Mouse (Mus musculus) limb, embryonic 11.5 days (tissue): ENCODE measurements around the gene Relb. TPM values are rescaled to one million over a fixed set of nuclear protein-coding genes. Genes with fewer than 3 reads are reported as not detected.
A peak's percentile ranks its signal among the peaks of the same experiment; 100 is the strongest.

ENCODE experiments used
- ATAC-seq: fragments of 200-750 bp; cut with Nextera tagmentation; 2 replicates; pipeline ENCODE4 v1.8.0; 2017; ENCODE audit warnings: low read depth; ENCODE audit not compliant: insufficient number of reproducible peaks, low FRiP score, low TSS enrichment
- DNase-seq: peaks from one replicate; pipeline ENCODE4 v3.0.0-alpha.2; 2015; ENCODE audit warnings: low spot score
- H3K27ac ChIP-seq: fragments of 300-500 bp; sonication (generic); replicated peaks from 2 replicates; pipeline ENCODE4 v1.5.1; 2014; ENCODE audit warnings: low read depth, mild to moderate bottlenecking, low read length
- H3K27me3 ChIP-seq: fragments of 300-500 bp; sonication (generic); 2 replicates; pipeline ENCODE4 v1.6.1; 2014; ENCODE audit warnings: mild to moderate bottlenecking, low read length, mixed read lengths; ENCODE audit not compliant: control insufficient read depth, insufficient read depth
- H3K36me3 ChIP-seq: fragments of 300-500 bp; sonication (generic); 2 replicates; pipeline ENCODE4 v1.6.1; 2014; ENCODE audit warnings: mild to moderate bottlenecking, low read length, moderate library complexity, mixed read lengths; ENCODE audit not compliant: control insufficient read depth, insufficient read depth
- H3K4me1 ChIP-seq: fragments of 300-500 bp; sonication (generic); 2 replicates; pipeline ENCODE4 v1.6.1; 2014; ENCODE audit warnings: low read length, mixed read lengths; ENCODE audit not compliant: control insufficient read depth, insufficient read depth
- H3K4me2 ChIP-seq: fragments of 300-500 bp; sonication (generic); 2 replicates; pipeline ENCODE4 v1.6.1; 2014; ENCODE audit warnings: low read depth, mild to moderate bottlenecking, moderate library complexity; ENCODE audit not compliant: severe bottlenecking
- H3K4me3 ChIP-seq: fragments of 300-500 bp; sonication (generic); 2 replicates; pipeline ENCODE4 v1.5.1; 2014; ENCODE audit warnings: low read depth, low read length
- H3K9ac ChIP-seq: fragments of 300-500 bp; sonication (generic); 2 replicates; pipeline ENCODE4 v1.6.1; 2014; ENCODE audit warnings: mild to moderate bottlenecking, low read length
- H3K9me3 ChIP-seq: fragments of 300-500 bp; sonication (generic); 2 replicates; pipeline ENCODE4 v1.6.1; 2016; ENCODE audit warnings: low read length; ENCODE audit not compliant: control insufficient read depth
- WGBS: fragments of 180-500 bp; shearing (Covaris S2); extraction: QIAGEN DNeasy Blood & Tissue Kit; methylation state at CpG from one replicate; pipeline ENCODE4 v1.1.7; 2014; 5-methylcytosine and 5-hydroxymethylcytosine counted together
- polyA plus RNA-seq: library from polyadenylated mRNA; unstranded; fragments of >200 nt; fragmentation: Nextera tagmentation; extraction: Ambion mirVana; gene quantifications from 2 replicates; pipeline ENCODE4 v1.2.1, GENCODE M21; 2014

Relb gene
- polyA plus RNA-seq, 1 experiment from 2014 or later: 5.3 TPM

GRCm38 (mm10) chr7:19572926-19573775 lies 56.1 kb downstream of the Relb start:
- ATAC-seq: peak; percentile 77
- WGBS: under 1% methylated on average over 53 of the region's 53 CpGs
- peak overlapping the region; percentile 87 for H3K4me3 ChIP-seq

GRCm38 (mm10) chr7:19569647-19570046 lies 59.6 kb downstream of the Relb start:
- no peak for DNase-seq
- 84% methylated on average over 3 of the region's 3 CpGs for WGBS
- no peak overlapping the region for H3K4me2 ChIP-seq
- peaks cover 14% of the 10 kb centered on the region for H3K36me3 ChIP-seq
- no peak overlapping the region for H3K9ac ChIP-seq
- ATAC-seq: no peak
- peaks cover 9% of the 10 kb centered on the region for H3K4me1 ChIP-seq
- H3K27me3 ChIP-seq: no peaks in the 10 kb centered on the region
- H3K4me3 ChIP-seq: no peak overlapping the region
- H3K27ac ChIP-seq: no peak overlapping the region
- H3K9me3 ChIP-seq: no peaks in the 10 kb centered on the region

More at GRCm38 (mm10) chr7:19572926-19573775, 56.1 kb downstream of the Relb start:
- Histone ChIP-seq H3K4me1 (peaks cover 9% of the 10 kb centered on the region), H3K27ac (peak overlapping the region; percentile 65), H3K9ac (peak overlapping the region; percentile 88), H3K36me3 (peaks cover 4% of the 10 kb centered on the region; the same call in 1 of the 2 replicates), H3K4me2 (peak overlapping the region; percentile 79), H3K27me3 (peaks cover 16% of the 10 kb centered on the region), H3K9me3 (no peaks in the 10 kb centered on the region)
- DNase-seq: peak; percentile 92

- H3K27ac ChIP-seq: no peak overlapping the region
- no peaks in the 10 kb centered on the region for H3K9me3 ChIP-seq
- no peak for DNase-seq
- no peak overlapping the region for H3K9ac ChIP-seq
- peaks cover 8% of the 10 kb centered on the region for H3K4me1 ChIP-seq
- 91% methylated on average over 8 of the region's 8 CpGs for WGBS
- peaks cover 19% of the 10 kb centered on the region for H3K36me3 ChIP-seq
- H3K4me3 ChIP-seq: no peak overlapping the region
- no peak for ATAC-seq
- H3K27me3 ChIP-seq: no peaks in the 10 kb centered on the region
- H3K4me2 ChIP-seq: no peak overlapping the region
These were observed 61.8 kb downstream of the Relb start for GRCm38 (mm10) chr7:19567426-19567825.

GRCm38 (mm10) chr7:19565803-19566202 lies 63.4 kb downstream of the Relb start:
- peaks cover 9% of the 10 kb centered on the region for H3K4me1 ChIP-seq
- peaks cover 19% of the 10 kb centered on the region for H3K36me3 ChIP-seq
- 91% methylated on average over 2 of the region's 2 CpGs for WGBS
- no peak overlapping the region for H3K9ac ChIP-seq
- DNase-seq: no peak
- no peak overlapping the region for H3K27ac ChIP-seq
- H3K4me3 ChIP-seq: no peak overlapping the region
- no peaks in the 10 kb centered on the region for H3K27me3 ChIP-seq
- ATAC-seq: no peak
- H3K4me2 ChIP-seq: no peak overlapping the region
- H3K9me3 ChIP-seq: no peaks in the 10 kb centered on the region

- Histone ChIP-seq H3K27me3 (no peaks in the 10 kb centered on the region), H3K9ac (no peak overlapping the region), H3K4me2 (no peak overlapping the region), H3K9me3 (no peaks in the 10 kb centered on the region), H3K36me3 (peaks cover 19% of the 10 kb centered on the region), H3K4me3 (no peak overlapping the region), H3K4me1 (peaks cover 17% of the 10 kb centered on the region), H3K27ac (no peak overlapping the region)
- 88% methylated on average over 4 of the region's 4 CpGs for WGBS
- DNase-seq: no peak
- ATAC-seq: no peak
These were observed 64.8 kb downstream of the Relb start for GRCm38 (mm10) chr7:19564455-19564854.

- ATAC-seq (no peak), DNase-seq (no peak)
- Histone ChIP-seq H3K9me3 (no peaks in the 10 kb centered on the region), H3K4me1 (peaks cover 17% of the 10 kb centered on the region), H3K9ac (no peak overlapping the region), H3K4me3 (no peak overlapping the region), H3K27me3 (no peaks in the 10 kb centered on the region), H3K4me2 (no peak overlapping the region), H3K36me3 (peaks cover 19% of the 10 kb centered on the region), H3K27ac (no peak overlapping the region)
- 82% methylated on average over 3 of the region's 3 CpGs for WGBS
These were observed 65.4 kb downstream of the Relb start for GRCm38 (mm10) chr7:19563884-19564283.

GRCm38 (mm10) chr7:19562643-19563410 lies 66.4 kb downstream of the Relb start, which contains the start of gene Ppp1r37:
TSS of gene Ppp1r37 (minus strand) at chr7:19563076.
- no peaks in the 10 kb centered on the region for H3K27me3 ChIP-seq
- no peak for DNase-seq
- peak within 1 kb of the TSS; percentile 84 for H3K27ac ChIP-seq
- peak within 1 kb of the TSS; percentile 99 for H3K4me2 ChIP-seq
- peak within 1 kb of the TSS; percentile 98 for H3K4me3 ChIP-seq
- H3K36me3 ChIP-seq: peaks cover 21% of the 10 kb centered on the region
- no peaks in the 10 kb centered on the region for H3K9me3 ChIP-seq
- peaks cover 17% of the 10 kb centered on the region for H3K4me1 ChIP-seq
- 3% methylated on average over 19 of the region's 19 CpGs for WGBS
- H3K9ac ChIP-seq: peak within 1 kb of the TSS; percentile 95
- peak; percentile 31; the same call in 1 of the 2 replicates for ATAC-seq
